Mouse (Mus musculus) CD4-positive, CD25-positive, alpha-beta regulatory T cell, adult 4 months (primary cell): ENCODE results near the gene Srrd. TPM values are rescaled to one million over a fixed set of nuclear protein-coding genes. Genes with fewer than 3 reads are reported as not detected.

Experiments used
- ATAC-seq: one replicate; pipeline ENCODE4 v1.8.0; 2017
- polyA plus RNA-seq, 2 experiments: library from polyadenylated mRNA; unstranded; fragments of 100-300 nt; shearing (Covaris generic); gene quantifications; one replicate each; pipeline ENCODE4 v1.2.1; 2017

Srrd gene
- polyA plus RNA-seq, 2 experiments from 2014 or later: 1.2 to 4.6 TPM

GRCm38 (mm10) chr5:112313222-112313885 is 29.5 kb downstream of the Srrd start:
- ATAC-seq: no peak

GRCm38 (mm10) chr5:112305842-112306241 is 37.0 kb downstream of the Srrd start:
- ATAC-seq: no peak

GRCm38 (mm10) chr5:112302310-112302709 is 40.5 kb downstream of the Srrd start:
- ATAC-seq: no peak

DNA sequence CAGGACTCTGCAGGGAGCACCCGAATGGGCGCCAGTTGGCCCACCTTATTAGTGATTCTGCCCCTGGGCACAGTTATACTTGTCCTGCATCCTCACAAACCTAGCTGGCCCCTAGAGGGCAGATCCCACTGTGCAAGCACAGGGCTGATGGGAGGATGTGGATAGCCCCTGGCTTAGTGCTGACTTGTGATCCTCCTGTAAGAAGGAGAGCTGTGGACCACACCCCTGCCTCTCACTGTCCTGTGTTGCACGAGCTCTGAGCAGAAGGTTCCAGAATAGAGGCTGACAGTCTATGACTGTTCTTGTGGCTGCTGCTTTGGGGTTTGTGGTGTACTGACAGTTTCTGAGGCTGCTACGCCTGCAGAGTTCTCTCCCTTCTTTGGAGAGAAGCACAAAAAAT is 41.1 kb downstream of the Srrd start:
- ATAC-seq: peak; percentile 5

- no peak for ATAC-seq
These were observed 42.0 kb downstream of the Srrd start for GRCm38 (mm10) chr5:112300721-112301308.

GRCm38 (mm10) chr5:112300112-112300511 is 42.7 kb downstream of the Srrd start:
- ATAC-seq: no peak

DNA sequence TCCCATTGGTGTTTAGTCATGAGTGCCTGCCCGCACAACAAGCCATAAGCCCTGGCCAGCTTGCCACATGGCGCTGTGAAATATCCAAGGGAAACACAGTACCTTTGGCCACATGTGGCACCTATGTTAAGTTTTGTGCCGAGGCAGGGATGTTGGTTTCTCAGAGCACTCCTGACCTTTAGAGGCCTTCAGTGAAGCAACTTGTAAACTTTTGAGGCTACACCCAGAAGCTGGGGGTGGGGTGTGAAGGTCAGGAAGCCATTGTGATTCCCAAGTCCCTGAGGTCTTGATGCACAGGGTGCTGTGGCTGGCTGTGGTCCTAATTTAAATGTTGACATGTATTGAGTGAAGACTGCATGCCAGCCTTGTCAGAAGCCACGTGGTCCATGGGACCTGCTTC is 43.4 kb downstream of the Srrd start:
- ATAC-seq: no peak

- peak; percentile 47 for ATAC-seq
These were observed 44.4 kb downstream of the Srrd start for GRCm38 (mm10) chr5:112298226-112298988.

DNA sequence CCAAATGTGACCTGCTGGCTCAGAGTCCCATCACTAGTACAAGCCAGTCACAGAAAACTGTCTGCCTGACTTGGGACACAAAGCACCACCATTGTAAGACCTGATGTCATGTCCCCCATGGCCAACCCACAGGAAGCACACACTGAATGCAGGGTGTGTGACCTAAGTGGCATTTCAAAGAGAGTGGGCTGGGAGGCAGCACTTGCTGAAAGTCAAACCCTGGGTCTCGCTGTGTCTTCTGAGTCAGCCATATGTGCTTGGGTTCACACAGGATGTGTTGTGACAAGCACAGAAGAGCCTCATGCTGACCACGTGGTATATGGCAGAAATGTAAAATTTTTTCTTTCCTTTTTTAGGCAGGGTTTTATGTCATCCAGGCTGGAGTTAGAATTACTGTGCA is 45.6 kb downstream of the Srrd start:
- peak; percentile 85 for ATAC-seq

GRCm38 (mm10) chr5:112296404-112297181 is 46.2 kb downstream of the Srrd start:
- no peak for ATAC-seq

GRCm38 (mm10) chr5:112295564-112295963 is 47.3 kb downstream of the Srrd start:
- ATAC-seq: no peak

DNA sequence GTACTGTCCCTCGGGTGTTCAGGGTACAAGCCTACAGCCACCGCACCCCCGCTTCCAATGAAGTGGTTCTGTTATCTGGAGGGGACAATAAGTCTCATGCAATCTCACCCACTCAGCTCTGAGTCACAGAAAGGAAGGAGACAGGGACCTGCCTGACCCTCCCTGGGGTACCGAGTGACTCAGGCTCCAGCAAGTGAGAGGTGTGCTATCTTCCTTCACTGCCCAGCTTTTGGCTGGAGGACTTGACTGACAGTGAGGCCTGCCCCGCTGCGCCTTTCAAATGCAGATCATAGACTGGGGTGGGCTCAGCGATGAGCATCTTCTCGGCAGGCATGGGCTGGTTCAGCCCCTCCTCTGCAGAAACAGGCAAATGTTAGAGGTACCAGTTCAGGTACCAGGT is 47.7 kb downstream of the Srrd start:
- no peak for ATAC-seq

DNA sequence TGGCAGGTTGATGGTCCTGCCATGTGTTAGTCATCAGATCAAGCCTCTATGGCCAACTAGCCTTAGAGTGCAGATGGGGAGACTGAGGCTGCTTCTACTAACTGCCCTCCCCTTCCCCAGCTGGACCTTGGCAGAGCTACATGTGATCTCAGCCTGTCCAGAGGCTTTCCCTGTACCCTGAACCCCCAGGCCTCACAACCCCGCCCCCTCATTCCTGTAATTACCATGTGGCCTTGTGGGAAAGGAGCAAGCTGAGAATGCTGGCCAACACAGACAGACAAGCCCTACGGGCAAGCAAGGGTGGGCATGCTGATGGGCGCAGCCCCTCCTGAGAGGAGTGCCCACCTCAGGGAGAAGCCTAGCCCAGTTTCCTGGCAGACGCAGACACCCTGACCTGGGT is 48.1 kb downstream of the Srrd start:
- no peak for ATAC-seq

GRCm38 (mm10) chr5:112293800-112294199 is 49.0 kb downstream of the Srrd start:
- ATAC-seq: no peak

- ATAC-seq: no peak
These were observed 50.4 kb downstream of the Srrd start for GRCm38 (mm10) chr5:112292343-112292980.

- ATAC-seq: no peak
These were observed 51.0 kb downstream of the Srrd start for GRCm38 (mm10) chr5:112291866-112292265.

DNA sequence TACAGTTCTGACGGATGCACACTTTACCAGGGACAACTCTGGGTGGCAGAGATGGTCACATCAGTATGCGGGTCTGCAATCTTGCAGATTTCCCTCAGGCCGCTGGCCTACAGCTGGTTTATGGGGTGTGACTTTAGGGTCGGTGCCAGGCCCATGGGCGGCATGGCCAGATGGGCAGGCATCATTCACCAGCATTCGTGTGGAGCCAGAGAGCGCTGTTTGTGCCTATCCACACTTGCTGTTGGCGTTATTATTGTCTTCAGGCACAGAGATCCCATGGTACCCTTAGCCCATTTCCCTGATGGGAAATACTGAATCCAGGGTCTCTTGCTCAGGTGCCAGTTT is 52.3 kb downstream of the Srrd start:
- no peak for ATAC-seq

DNA sequence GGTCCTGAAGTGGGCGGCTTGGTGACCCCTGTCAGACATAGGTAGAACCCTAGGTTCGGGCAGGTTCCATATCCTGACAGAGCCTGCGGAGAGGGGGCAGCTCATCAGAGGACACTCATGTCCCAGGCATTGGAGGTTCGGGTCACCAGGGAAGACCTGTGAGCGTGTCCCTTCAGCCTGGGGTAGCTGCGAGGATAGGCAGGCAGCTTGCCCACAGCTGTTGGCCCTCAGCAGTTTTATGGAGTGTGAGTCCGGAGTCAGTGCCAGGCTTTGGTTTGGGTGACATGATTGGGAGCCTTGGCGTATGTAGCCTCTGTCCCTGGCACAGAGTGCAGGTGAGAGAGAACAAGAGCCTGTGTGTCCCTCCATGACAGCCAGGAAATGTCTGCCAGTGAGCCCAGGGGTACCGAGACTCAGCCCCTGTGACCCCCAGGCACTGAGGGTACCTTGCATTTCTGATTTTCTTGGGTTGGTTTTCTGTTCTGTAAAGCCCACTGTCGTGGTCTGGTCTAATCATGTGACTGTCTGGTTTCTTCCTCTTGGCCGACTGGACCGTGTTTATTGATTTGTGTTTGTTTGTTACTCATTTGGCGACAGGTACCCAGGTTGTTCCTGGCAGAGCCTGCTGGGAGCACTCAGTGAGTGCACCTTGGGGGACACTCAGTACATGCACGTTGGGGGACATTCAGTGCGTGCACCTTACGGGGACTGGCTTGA is 52.9 kb downstream of the Srrd start:
- ATAC-seq: no peak

- no peak for ATAC-seq
These were observed 53.6 kb downstream of the Srrd start for GRCm38 (mm10) chr5:112289236-112289635.

DNA sequence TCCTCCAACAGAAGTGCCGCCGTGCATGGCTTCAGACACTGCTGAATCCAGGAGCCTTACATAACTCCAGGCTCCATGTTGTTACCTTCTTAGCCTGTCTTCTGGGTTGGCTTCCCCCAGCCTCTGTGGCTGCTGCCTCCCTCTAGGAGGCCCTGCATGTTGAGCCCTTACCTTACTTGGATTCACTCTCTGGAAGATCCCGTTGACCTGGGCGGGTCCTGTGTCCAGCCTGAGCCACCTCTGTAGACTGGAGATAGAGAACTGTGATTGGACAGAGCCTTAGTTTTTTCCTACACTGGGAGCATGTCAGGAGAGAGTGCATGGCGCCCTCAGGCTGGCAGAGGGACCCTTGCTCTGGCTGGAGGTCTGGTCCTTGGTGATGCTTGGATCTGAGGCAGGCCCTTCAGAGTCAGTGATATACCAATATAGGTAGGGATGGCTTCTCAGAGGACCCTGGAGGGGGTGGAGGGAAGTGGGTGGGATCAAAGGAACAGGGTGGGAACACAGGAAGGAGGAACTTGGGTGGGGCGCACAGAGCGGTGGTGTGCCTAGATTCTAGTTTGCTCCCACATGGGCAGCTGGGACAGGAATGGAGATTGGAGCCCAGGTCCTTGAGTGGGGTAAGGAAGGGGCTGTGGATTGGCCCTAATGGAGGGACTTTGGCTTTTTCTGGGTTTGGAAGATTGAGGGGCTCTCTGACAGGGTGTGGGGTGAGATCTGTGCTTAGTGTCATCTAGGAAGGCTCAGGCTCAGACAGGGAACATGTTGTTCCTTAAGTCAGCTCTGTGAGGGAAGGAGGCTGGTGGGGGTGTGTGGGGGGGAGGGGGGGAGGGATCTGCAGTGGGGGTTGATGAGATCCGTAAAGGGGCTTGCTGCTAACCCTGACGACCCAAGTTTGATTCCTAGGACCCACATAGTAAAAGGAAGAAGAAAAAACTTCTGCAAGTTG is 54.4 kb downstream of the Srrd start:
- ATAC-seq: no peak

DNA sequence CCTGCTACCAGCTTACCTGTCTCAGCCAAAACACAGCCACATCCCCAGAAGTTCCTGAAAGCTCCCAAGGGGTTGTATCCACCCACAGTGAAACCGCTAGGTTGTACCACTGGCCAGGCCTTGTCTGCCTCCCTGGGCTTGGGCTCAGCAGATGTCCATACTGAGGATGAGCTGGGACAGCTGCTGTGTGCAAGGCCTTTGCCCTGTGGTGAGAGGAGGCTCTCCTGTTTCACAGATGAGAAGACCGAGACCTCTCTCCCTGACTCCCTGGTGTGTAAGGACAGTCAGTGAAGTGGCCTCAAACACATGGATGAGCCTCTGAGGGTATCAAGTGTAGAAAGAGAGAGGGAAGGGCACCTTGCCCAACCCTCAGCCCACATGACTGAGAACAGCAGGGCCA is 55.2 kb downstream of the Srrd start:
- ATAC-seq: no peak
